In genomic region chr4:43499407-43500333, GRCm38 (mm10) we compare ENCODE assay signal across 8 mouse cellular contexts. TPM values are rescaled to one million over a fixed set of nuclear protein-coding genes. Genes with fewer than 3 reads are reported as not detected.
DNase-seq lines count a peak whose midpoint lies in the region; TF ChIP-seq lines count a peak whose summit lies in the region.

TSS of gene Arhgef39 (minus strand) at chr4:43499695.

- peaks cover 43% of the 10 kb centered on the region for H3K4me1 ChIP-seq in embryonic facial prominence, embryonic 10.5 days
- H3K4me1 ChIP-seq in heart, adult 2 months (ENCODE audit: control insufficient read depth, insufficient read depth, low read length), result peaks cover 4% of the 10 kb centered on the region; the same call in 1 of the 2 replicates
- H3K4me1 ChIP-seq in kidney, adult 2 months (ENCODE audit: control insufficient read depth, insufficient read depth, low read length), result peaks cover 41% of the 10 kb centered on the region; the same call in 1 of the 2 replicates
- peaks cover 5% of the 10 kb centered on the region for H3K4me1 ChIP-seq in liver, adult 2 months (ENCODE audit: control insufficient read depth, insufficient read depth, low read length)

- H3K79me2 ChIP-seq in heart, adult 2 months (replicated peaks; ENCODE audit: control insufficient read depth, insufficient read depth, low read length), result no peaks in the 10 kb centered on the region
- no peaks in the 10 kb centered on the region for H3K79me2 ChIP-seq in liver, adult 2 months (ENCODE audit: control insufficient read depth, insufficient read depth, low read length)

- 0 out of 2 replicates have a peak, but pooled peaks have one; percentile 24 for TF ChIP-seq POLR2A in heart, adult 2 months (IDR thresholded peaks at IDR 0.05; ENCODE audit: insufficient read depth, low read depth, low read length)
- TF ChIP-seq POLR2A in kidney, adult 2 months (IDR thresholded peaks at IDR 0.05; ENCODE audit: low read depth, low read length), result no peak
- no peak for TF ChIP-seq POLR2A in liver, adult 2 months (IDR thresholded peaks at IDR 0.05; ENCODE audit: extremely low read depth, insufficient read depth, low read length)

- H3K9me3 ChIP-seq in embryonic facial prominence, embryonic 10.5 days, result no peaks in the 10 kb centered on the region

- DNase-seq in 3T3-L1 (ENCODE audit: low read depth, low spot score), result peak; percentile 87
- DNase-seq in adrenal gland, postnatal 14 days, result peak; percentile 93
- peak; percentile 92 for DNase-seq in embryonic facial prominence, embryonic 10.5 days (ENCODE audit: low spot score)
- DNase-seq in heart, adult 2 months, result peak; percentile 87
- peak; percentile 93 for DNase-seq in kidney, adult 2 months
- peak; percentile 73 for DNase-seq in liver, adult 2 months (ENCODE audit: extremely low read depth, low read depth, low spot score)
- peak; percentile 43 to 66 for DNase-seq in monocyte, adult 2 months (ENCODE audit: low read depth in 1 of 2, low spot score in 2 of 2)
- DNase-seq in splenic B cell, adult 2 months (ENCODE audit: low read depth, low spot score), result peak; percentile 64

- H3K36me3 ChIP-seq in embryonic facial prominence, embryonic 10.5 days (replicated peaks), result peaks cover 30% of the 10 kb centered on the region
- no peaks in the 10 kb centered on the region for H3K36me3 ChIP-seq in heart, adult 2 months (ENCODE audit: control insufficient read depth, insufficient read depth, low read length)
- no peaks in the 10 kb centered on the region for H3K36me3 ChIP-seq in kidney, adult 2 months (ENCODE audit: control insufficient read depth, insufficient read depth, low read length)
- no peaks in the 10 kb centered on the region for H3K36me3 ChIP-seq in liver, adult 2 months (ENCODE audit: control insufficient read depth, insufficient read depth, low read length)
- H3K36me3 ChIP-seq in splenic B cell, adult 2 months (ENCODE audit: control insufficient read depth, insufficient read depth, low read length, poor library complexity, severe bottlenecking), result no peaks in the 10 kb centered on the region

- no peak for TF ChIP-seq EP300 in heart, adult 2 months (IDR thresholded peaks at IDR 0.05; ENCODE audit: insufficient read depth, low read depth, low read length)

- H3K27me3 ChIP-seq in embryonic facial prominence, embryonic 10.5 days (replicated peaks; ENCODE audit: low read depth, poor library complexity, severe bottlenecking), result peaks cover 44% of the 10 kb centered on the region
- H3K27me3 ChIP-seq in heart, adult 2 months (ENCODE audit: control insufficient read depth, insufficient read depth, low read length), result no peaks in the 10 kb centered on the region
- H3K27me3 ChIP-seq in kidney, adult 2 months (replicated peaks; ENCODE audit: control insufficient read depth, insufficient read depth, low read length), result no peaks in the 10 kb centered on the region
- no peaks in the 10 kb centered on the region for H3K27me3 ChIP-seq in liver, adult 2 months (ENCODE audit: control insufficient read depth, insufficient read depth, low read length)
- H3K27me3 ChIP-seq in splenic B cell, adult 2 months (ENCODE audit: control insufficient read depth, insufficient read depth, low read length, poor library complexity, severe bottlenecking), result no peaks in the 10 kb centered on the region

- intact Hi-C loops in heart, adult 2 months (cut with DNase I), result loop anchor here (2.0 kb wide), 1 partner anchor 25 kb away; no protein-coding TSS in a partner anchor

- 8% methylated on average over 50 of the region's 50 CpGs for WGBS in embryonic facial prominence, embryonic 10.5 days
- WGBS in heart, adult 2 months, result 5% methylated on average over 50 of the region's 50 CpGs
- WGBS in kidney, adult 2 months, result 5% methylated on average over 50 of the region's 50 CpGs
- WGBS in liver, adult 2 months, result 6% methylated on average over 50 of the region's 50 CpGs

- peak within 1 kb of the TSS; percentile 91 for H3K27ac ChIP-seq in embryonic facial prominence, embryonic 10.5 days (replicated peaks)
- 0 out of 2 replicates have a peak within 1 kb of the TSS, but pooled peaks have one; percentile 34 for H3K27ac ChIP-seq in heart, adult 2 months
- H3K27ac ChIP-seq in kidney, adult 2 months (ENCODE audit: insufficient read depth, low read depth, low read length), result peak within 1 kb of the TSS; percentile 75
- no peak within 1 kb of the TSS for H3K27ac ChIP-seq in liver, adult 2 months (replicated peaks; ENCODE audit: insufficient read depth, low read depth, low read length)

- no peak for TF ChIP-seq CTCF in heart, adult 2 months (IDR thresholded peaks at IDR 0.05)
- TF ChIP-seq CTCF in kidney, adult 2 months (conservative IDR thresholded peaks at IDR 0.05; ENCODE audit: insufficient read depth, insufficient read length, low read depth, low read length), result no peak
- TF ChIP-seq CTCF in liver, adult 2 months (IDR thresholded peaks at IDR 0.05; ENCODE audit: low read depth, low read length), result no peak

- H3K9ac ChIP-seq in heart, adult 2 months (ENCODE audit: low read depth, low read length), result peak within 1 kb of the TSS; percentile 72
- H3K9ac ChIP-seq in liver, adult 2 months (ENCODE audit: low read depth, low read length), result peak within 1 kb of the TSS; percentile 16

- H3K4me3 ChIP-seq in embryonic facial prominence, embryonic 10.5 days, result peak within 1 kb of the TSS; percentile 77
- peak within 1 kb of the TSS; percentile 52 for H3K4me3 ChIP-seq in heart, adult 2 months
- H3K4me3 ChIP-seq in kidney, adult 2 months (ENCODE audit: insufficient read depth, low read depth, low read length), result peak within 1 kb of the TSS; percentile 53
- peak within 1 kb of the TSS; percentile 41 for H3K4me3 ChIP-seq in liver, adult 2 months (ENCODE audit: insufficient read depth, low read depth, low read length)

RNA-seq across cellular contexts. Expression of gene Arhgef39, which starts in this region (rescaled TPM):
- 5.2 and 6.8 TPM in 2 replicates for total RNA-seq in adrenal gland, postnatal 14 days (2021)
- 44.1 and 48.2 TPM in 2 replicates for polyA plus RNA-seq in embryonic facial prominence, embryonic 10.5 days (2016; fragmentation: Nextera tagmentation; extraction: Ambion mirVana)
- under 1 TPM; 0.30 to 0.31 TPM for total RNA-seq in heart, adult 2 months (2021)
- polyA plus RNA-seq in heart, adult 2 months (2012; rRNA removed), result 1.6 and 1.7 TPM in 2 replicates
- 17.3 and 26.6 TPM in 2 replicates for polyA plus RNA-seq in kidney, adult 2 months (2012; rRNA removed)
- total RNA-seq in liver, adult 2 months (2014; rRNA removed), result 0.74 and 0.94 TPM in 2 replicates
- 0.81 and 1.4 TPM in 2 replicates for polyA plus RNA-seq in liver, adult 2 months (2012; rRNA removed)
